Mouse (Mus musculus): ENCODE measurements around the gene Tmem189.
A peak's percentile ranks its signal among the peaks of the same experiment; 100 is the strongest.

Gene Tmem189

DNA sequence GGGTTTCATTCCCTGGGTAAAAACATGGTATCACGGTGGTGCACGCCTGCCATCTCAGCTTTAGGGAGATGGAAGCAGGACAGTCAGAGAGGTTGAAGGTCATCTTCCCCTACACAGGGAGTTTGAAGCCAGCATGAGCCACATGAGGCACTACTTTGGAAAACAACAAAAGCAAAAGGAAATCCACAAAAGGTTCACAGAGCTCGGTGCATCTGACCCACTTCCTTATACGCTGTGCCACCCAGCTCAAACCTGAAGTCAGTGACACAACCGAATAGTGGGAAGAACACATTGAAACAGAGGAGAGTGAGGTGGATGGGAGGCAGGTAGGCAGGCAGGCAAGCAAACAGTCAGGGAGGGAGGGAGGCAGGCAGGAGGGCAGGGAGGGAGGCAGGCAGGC lies 11.8 kb upstream of the Tmem189 start:
- DNase-seq (ENCODE audit: low spot score in 2 of 2) = no peak

DNA sequence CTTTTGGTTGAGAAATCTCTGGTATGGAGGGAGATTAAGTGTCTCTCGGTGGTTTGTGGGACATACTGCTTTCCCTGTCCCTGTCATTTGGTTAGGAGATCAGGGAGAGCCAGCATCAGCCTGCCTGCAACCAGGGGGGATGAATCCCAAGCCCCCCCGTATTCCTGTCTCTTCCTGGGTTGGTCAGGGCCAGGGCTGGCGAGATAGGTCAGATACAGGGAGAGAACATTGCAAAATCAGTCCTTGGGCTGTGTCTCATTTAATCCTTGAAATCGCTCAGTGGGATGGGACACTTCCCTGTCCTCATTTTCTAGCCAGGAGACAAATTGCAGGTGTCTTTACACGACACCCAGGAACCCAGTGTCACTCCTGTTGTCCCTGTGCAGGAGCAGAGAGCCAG lies 10.4 kb upstream of the Tmem189 start:
- no peak for DNase-seq (ENCODE audit: low spot score in 2 of 2)

DNA sequence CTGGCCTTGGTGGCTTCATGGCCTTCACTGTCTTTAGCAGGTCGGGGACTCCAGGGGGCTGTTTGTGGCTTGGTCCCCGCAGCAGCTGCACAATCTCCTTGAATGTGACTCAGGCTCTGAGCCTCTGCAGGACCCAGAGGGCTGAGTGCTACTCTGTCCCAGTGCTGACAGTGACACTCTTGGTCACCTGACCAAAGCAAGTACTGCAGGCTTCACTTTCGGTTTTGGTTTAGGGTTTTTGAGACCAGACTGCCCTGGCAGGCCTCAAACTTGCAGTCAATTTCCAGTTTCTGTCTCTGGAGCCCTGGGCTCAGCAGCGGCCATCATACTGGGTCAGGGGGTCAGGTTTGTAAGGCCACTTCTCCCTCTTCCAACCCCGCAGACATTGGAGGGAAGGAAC lies 8.3 kb upstream of the Tmem189 start:
- DNase-seq (ENCODE audit: low spot score in 2 of 2) = no peak

DNA sequence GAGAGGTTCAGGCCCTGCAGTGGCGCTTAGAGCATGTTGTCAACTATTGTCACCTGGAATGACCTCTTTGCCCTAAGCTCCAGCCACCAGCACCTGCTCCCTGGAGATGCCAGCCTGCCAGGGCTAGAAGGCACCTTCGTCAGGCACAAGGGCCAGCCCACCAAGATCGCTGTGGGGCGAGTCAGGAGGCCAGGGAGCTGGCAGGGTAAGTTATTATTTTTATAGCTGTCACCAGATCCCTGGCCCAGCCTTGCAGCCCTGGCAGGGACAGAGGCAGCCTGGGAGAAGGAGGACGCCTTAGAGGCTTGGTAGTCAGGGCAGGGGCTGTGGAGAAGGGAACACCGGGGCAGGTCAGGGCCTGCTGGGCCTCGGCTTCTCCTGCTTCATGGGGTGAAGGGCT lies 6.5 kb upstream of the Tmem189 start:
- DNase-seq (ENCODE audit: low spot score in 2 of 2) = no peak

DNA sequence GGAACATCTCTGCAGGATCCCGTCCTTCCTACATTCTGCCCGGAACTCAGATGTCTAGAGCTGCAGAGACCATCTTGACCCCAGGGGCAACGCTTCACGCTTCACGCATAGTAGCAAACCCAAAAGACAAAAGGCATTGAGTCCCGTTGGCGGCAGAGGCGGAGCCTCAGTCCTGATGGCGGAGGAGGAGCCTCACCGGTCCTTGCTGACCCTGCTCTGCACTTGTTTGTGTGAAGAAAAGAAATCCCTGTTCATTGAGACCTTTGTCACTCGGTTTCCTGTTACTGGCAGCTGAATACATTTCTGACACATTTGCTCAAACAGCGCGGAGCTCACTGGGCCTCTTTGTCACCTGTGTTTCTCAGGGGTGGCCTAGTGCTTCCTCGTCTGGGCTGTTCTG lies 5.9 kb upstream of the Tmem189 start:
- no peak for DNase-seq (ENCODE audit: low spot score in 2 of 2)

DNA sequence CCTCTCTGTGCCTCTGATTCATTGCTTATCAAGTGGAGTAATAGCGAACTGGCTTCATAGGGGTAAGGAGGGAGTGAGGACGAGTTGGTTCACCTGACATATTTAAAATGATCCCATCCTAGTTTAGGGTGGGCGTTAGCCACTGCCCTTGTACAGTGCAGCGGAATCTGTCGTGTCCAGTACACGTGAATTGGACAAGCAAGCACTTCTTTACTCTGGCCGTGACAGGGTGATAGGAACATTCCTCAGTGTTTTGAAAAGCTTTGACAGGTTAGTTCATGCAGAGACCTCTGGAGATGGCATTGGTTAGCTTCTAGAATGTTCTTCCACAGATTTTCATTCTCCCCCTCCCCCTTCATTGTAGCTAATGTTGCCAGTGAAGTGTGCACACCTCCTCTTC lies 5.3 kb upstream of the Tmem189 start:
- DNase-seq (ENCODE audit: low spot score in 2 of 2) = no peak

DNA sequence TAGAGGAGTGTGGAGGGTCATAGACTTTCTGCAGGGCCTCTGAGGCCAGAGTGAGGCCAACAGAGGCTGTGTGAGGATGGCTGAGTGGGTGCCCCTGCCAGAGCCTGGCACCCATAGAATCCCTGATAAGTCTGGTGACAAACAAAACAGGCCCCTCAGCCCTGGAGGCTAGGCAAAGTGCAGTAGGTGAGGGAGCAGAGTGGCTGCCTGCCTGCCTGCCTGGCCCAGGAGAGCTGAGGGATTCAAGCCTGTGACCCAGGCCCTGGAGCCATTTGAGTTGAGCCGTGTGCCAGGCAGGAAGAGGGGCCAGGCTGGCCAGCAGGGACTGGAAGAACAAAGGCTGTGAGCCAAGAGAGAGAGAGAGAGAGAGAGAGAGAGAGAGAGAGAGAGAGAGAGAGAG lies 4.6 kb upstream of the Tmem189 start:
- DNase-seq (ENCODE audit: low spot score in 2 of 2) = no peak

DNA sequence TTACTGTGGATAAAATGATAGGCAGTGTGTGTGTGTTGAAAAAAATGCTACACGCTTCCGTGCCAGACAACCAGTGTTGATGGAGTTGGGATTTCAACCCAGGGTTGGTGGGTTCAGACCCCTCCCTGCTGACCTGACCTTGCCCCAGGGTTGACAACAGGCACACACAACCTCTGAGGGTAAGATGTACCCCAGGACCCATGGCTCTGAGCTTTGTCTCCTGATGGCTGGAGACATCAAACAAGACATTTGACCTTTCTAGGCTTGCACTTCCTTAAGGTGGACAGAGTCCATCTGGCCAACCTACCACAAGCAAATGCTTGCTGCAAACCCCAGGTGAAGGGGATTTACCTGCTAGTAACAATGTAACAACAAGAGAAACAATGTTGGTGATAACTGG lies 3.9 kb upstream of the Tmem189 start:
- DNase-seq (ENCODE audit: low spot score in 2 of 2) = no peak

DNA sequence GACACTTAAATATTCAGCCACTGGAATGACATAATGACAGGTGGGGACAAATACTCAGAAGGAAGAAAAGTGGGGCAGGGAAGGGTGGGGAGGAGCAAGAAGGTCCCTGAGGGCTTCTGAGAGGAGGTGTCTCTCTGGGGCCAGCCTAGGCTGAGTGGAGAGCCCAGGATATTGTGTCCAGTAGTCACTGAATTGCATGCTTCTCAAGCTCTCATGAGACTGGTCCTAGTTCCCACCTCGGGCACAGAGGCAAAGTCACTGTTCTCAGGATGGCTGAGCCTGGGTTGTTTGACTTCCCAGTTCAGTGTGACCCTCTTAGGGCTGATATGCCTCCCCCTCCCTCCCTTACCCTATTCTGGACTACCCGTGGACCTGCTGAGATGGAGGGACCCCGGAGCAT lies 3.2 kb upstream of the Tmem189 start:
- DNase-seq (ENCODE audit: low spot score in 2 of 2) = no peak

DNA sequence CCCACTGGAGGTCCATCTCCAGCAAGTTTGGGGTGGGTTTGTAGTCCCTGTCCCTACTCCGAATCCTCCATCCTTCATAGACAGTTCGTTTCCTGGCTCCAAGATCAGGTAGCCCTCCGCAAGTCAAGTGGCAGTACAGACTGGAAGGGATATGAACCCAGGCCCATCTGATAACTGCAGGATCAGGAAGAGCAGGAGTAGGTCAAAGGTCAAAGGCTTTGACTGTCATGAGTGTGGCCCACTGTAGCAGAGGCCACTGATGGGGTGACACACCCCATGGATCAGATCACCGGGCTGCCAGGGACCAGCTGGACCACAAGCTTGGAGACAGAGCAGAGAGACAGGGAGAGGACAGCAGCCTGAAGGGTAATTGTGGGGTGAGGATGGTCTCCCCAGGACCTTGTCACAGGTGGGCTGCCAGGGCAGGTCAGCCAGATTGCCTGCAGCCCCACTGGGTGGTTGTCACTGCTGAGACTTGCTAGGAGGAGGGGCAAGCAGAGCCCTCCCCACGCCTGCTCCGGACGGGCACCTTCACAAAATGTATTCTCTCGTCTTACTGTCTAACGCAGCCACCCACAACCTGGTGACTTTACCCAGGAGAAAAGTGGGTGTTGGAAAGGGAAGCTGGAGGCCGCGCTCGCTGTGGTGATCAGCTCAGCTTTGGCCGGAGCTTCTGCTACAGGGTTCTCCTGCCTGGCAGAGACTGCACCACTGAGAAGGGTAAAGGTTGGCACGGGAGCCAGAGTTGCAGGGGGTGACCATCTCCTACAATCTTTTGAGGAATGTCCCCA lies 2.4 kb upstream of the Tmem189 start:
- DNase-seq (ENCODE audit: low spot score in 2 of 2) = no peak

DNA sequence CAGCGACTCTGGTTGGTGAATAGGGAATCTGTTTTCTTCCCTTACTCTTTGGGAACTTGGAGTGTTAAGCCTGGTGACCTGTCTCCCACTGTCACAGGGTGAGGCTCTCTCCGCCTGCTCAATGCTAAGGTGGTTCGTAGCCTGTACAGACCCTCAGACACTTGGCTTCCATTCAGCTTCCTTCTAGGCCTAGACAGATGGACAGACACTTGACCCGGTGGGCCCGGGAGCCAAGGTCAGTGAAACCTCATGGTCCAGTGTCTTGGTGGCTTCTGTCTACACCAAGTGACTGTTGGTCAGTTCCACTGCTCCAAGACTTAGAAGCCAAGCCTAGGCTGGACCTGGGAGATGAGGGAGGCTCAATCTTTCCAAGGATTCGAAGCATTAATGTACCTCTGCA lies 1.8 kb upstream of the Tmem189 start:
- DNase-seq (ENCODE audit: low spot score in 2 of 2) = no peak

DNA sequence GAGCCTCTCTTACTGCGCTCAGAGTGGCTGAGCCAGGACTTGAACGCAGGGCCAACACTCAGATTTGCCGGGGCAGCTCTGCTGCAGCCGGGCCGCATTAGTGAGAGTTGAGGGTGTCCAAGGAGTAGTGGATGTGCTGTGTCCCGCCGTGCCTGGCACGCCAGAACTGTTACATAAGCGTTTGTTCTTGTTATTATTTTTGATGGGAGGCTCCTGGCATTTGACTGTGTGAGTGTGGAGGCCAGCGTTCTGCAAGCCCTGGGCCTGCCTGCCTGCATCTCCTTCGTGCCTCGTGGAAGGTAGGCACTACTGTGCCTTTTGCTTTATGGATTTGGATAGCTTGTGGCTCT lies 1.3 kb upstream of the Tmem189 start:
- DNase-seq (ENCODE audit: low spot score in 2 of 2) = no peak

DNA sequence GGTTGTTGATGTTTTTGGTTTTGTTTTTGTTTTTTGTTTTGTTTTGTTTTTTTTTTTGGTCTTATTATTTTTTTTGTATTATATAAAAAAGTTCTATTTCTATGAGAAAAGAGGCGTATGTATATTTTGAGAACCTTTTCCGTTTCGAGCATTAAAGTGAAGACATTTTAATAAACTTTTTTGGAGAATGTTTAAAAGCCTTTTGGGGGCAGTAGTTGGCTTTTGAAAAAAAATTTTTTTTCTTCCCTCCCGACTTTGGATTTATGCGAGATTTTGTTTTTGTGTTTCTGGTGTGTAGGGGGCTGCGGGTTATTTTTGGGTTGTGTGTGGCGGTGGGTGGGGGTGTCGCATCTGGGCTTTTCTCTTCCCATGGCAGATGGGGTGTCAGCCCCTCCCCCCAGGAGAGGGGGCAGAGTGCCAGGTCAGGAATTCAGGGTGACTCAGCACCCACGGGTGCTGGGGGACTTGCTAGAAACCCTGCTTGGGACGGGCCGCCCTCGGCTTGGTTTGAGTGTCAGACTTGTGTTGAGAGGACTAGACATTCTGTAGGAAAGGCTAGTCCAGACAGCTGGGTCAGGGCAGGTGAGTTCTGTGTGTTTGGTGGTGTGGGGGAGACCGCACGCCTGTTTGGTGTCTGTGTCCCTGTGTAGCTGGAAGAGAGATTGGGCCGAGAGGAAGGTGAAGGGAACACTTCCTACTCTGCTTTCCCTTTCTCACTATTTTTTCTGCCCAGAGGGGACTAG lies 768 bp upstream of the Tmem189 start:
- DNase-seq (ENCODE audit: low spot score in 2 of 2) = no peak

DNA sequence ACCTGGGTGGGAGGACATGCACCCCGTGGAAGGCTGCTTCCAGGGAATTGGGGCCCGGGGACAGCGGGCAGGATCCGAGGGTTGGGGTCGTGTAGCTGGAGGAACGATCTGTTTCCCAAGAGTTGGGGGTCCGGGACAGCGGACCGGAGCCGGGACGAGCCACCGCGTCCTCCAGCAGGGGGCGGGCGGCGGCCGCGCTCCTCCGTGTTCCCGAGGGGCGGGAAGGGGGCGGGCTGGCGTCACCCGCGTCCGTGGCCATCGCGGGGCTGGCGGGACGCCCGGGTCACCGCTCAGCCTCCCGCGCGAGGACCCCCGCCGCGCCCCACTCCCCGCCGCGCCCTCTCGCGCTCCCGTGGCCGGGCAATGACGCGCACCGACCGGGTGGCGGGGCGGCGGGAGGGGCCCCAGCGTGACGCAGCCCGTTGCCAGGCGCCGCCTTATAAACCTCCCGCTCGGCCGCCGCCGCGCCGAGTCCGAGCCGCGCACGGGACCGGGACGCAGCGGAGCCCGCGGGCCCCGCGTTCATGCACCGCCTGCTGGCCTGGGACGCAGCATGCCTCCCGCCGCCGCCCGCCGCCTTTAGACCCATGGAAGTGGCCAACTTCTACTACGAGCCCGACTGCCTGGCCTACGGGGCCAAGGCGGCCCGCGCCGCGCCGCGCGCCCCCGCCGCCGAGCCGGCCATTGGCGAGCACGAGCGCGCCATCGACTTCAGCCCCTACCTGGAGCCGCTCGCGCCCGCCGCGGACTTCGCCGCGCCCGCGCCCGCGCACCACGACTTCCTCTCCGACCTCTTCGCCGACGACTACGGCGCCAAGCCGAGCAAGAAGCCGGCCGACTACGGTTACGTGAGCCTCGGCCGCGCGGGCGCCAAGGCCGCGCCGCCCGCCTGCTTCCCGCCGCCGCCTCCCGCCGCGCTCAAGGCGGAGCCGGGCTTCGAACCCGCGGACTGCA lies 847 bp downstream of the Tmem189 start, which contains the start of gene Cebpb:
TSS of gene Cebpb (plus strand) at position 418 of the 954 bp plus-strand sequence.
- DNase-seq (ENCODE audit: low spot score in 2 of 2) = peak; percentile 86 to 87

DNA sequence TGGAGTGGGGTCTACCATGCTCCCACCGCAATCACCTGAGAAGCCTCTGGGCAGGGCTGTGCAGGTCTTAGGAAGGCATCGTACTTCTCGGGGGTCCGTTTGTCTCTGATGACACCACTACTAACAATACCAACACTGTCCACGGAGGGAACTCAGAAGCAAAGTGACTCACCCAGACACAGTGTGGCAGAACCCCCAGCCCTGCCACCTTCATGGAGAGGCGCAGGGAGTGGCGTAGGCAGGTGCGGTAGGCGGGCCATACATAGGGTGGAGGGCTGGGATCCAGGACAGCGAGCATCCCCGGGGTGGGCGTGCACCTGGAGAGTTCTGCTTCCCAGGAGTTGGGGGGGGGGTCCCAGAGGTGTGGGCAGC lies 1.5 kb downstream of the Tmem189 start:
- DNase-seq (ENCODE audit: low spot score in 2 of 2) = no peak

DNA sequence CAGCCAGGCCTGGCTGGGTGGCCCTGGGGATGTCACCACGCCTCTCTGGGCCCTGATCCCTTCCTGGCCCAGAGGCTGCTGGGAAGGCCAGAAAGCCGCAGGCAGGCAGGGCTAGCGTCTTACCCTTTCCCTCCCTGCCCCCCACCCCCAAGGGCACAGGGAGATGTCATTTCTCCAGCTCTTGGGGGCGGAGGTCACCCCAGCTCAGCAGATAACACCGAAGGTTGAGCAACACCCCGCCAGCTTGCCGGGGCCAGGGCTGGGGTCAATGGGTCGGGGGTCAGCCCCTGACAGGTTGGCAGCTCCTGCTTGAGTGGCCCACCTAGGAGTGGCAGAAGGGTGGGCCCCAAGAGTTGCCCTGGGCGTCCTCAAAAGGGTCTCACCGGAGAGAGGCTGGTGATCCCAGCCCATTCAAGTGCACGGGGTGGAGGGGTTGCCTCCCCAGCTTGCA lies 1.9 kb downstream of the Tmem189 start:
- DNase-seq (ENCODE audit: low spot score in 2 of 2) = no peak

DNA sequence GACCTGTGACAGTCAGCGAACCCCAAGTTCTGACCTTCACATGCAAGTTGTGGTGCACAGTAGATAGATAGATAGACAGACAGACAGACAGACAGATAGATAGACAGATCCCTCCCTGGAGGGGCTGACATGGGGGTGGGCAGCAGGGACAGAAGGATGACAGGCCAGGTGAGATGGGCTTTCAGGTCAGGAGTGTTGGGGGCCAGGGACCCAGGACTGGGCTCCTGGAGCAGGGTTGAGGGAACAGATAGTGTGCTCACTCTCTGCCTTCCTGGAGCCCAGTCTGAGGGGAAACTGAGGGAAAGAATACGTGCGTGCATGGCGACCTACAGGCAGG lies 2.4 kb downstream of the Tmem189 start:
- DNase-seq (ENCODE audit: low spot score in 2 of 2) = no peak

DNA sequence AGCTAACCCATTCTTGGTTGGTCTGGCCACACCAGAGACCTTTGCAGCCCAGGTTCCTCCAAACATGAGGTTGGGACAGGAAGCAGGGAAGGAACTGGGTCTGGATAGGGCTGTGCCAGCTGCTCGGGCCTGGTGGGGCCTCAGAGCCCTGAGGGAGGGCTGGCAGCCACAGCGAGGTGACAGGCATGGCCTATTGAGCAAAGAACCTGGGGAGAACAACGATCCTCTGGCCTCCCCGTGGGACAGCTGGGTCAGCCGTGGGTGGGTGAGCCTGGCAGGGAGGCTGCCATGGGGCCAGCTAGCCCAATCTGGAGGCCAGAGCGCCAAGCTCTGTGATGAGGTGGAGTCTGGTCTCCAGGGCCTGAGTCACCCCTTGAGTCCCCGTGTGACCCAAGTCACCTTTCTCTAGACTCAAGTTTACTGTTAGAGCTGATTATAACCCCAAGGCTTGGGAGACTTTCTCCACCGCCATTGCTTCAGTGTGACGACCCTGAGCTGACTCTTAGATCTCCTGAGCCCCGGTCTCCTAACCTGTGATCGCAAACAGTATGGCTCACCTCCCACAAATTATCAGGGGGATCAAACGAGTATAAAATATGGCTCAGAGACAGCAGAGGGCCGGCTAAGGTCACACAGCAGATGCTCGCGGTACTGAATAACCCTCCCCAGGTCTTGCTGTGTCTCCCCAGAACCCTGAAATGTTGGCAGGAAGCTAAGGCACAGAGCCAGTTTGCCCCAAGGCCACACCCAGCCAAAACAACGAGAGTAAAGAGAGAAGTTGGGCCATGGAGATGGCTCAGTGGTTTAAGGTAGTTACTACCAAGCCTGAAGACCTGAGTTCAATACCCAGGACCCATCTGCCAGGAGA lies 3.0 kb downstream of the Tmem189 start:
- DNase-seq (ENCODE audit: low spot score in 2 of 2) = no peak

DNA sequence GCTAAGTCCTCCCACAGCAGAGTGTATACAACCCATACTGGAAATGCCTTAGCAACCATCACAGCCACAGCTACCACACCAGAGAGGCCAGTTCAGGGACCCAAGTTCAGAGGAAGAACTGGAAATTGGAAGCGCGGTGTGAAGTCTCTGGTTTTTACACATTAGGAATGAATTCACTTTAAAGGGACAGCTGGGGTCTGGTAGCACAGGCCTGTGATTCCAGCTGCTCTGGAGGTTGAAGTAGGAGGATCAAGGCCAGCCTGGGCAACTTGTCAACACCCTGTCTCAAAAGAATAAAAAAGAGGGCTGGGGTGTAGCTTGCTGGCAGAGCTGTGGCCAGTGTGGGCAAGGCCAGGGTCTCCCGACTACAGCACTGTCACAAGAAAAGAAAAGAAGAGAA lies 3.8 kb downstream of the Tmem189 start:
- no peak for DNase-seq (ENCODE audit: low spot score in 2 of 2)

DNA sequence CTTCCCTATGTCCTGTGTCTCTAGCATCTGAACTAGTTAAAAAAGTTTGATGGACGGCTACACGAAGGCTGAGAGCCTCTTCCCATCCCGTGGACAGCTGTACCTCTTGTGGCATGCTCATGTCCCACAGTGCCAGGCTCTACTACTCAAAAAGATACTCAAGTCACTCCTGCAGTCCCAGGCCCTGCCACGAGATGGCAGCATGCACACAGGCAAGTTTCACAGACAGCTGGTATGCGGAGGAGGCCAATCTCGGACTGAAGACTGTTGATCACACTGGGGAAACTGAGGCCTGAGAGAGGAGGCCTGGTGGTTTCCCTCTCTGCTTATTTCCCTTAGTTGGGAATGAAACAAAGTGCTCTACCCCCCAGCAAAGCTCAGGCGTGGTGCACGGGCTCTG lies 4.5 kb downstream of the Tmem189 start:
- DNase-seq (ENCODE audit: low spot score in 2 of 2) = peak; percentile 82 to 94

DNA sequence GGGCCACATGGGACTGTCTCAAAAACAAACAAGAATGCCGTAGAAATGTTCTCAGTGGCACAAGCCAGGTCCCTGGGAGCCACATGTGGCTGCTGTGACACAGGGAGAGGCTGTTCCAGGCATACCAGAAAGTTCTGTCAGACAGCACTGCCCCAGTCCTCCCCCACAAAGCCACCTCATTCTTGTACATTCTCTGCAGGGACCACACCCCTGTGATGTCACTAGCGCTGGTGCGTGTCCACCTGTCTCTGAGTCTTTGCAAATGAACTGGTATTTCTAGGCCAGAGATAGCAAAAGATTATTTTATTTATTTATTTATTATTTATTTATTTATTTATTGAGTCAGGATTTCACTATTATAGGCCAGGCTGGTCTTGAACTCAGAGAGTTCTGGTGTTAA lies 5.9 kb downstream of the Tmem189 start:
- no peak for DNase-seq (ENCODE audit: low spot score in 2 of 2)

Data from urinary bladder, postnatal 4 days (tissue).